Mouse (Mus musculus) ES-E14 (cell line): Measurements from ENCODE around the gene Atg5. TPM values are rescaled to one million over a fixed set of nuclear protein-coding genes. Genes with fewer than 3 reads are reported as not detected.

Experiments
- DNase-seq: peaks from one replicate; pipeline ENCODE4 v3.0.0-alpha.2; 2013; ENCODE audit warnings: low read depth, low spot score
- H3K27ac ChIP-seq: 2 replicates; pipeline ENCODE4 v1.5.1; 2012; ENCODE audit warnings: low read depth, mild to moderate bottlenecking, low read length, moderate library complexity, mixed read lengths; ENCODE audit not compliant: poor library complexity, insufficient read depth, severe bottlenecking
- H3K36me3 ChIP-seq: 2 replicates; pipeline ENCODE4 v1.6.1; 2012; ENCODE audit warnings: mild to moderate bottlenecking, low read length, moderate library complexity, mixed read lengths; ENCODE audit not compliant: control insufficient read depth, poor library complexity, insufficient read depth, severe bottlenecking
- H3K4me1 ChIP-seq, 2 experiments: fragments of 150-350 bp in 1 of 2; sonication (generic) in 1 of 2; 2 replicates each; pipeline ENCODE4 v1.6.1; 2012; ENCODE audit warnings: low read length in 2 of 2, mild to moderate bottlenecking in 1 of 2, mixed read lengths in 1 of 2; ENCODE audit not compliant: control insufficient read depth in 2 of 2, insufficient read depth in 2 of 2, poor library complexity in 1 of 2
- H3K4me3 ChIP-seq, 2 experiments: fragments of 150-350 bp in 1 of 2; sonication (generic) in 1 of 2; 2 replicates each; pipeline ENCODE4 v1.5.1; 2012; ENCODE audit warnings: low read length in 2 of 2, low read depth in 1 of 2, mild to moderate bottlenecking in 1 of 2, mixed read lengths in 1 of 2; ENCODE audit not compliant: insufficient read depth in 1 of 2, poor library complexity in 1 of 2, severe bottlenecking in 1 of 2
- H3K9ac ChIP-seq: 2 replicates; pipeline ENCODE4 v1.6.1; 2012; ENCODE audit warnings: low read depth, mild to moderate bottlenecking, low read length, mixed read lengths; ENCODE audit not compliant: poor library complexity, insufficient read depth, severe bottlenecking
- H3K9me3 ChIP-seq: fragments of 150-350 bp; sonication (generic); 2 replicates; pipeline ENCODE4 v1.6.1; 2012; ENCODE audit warnings: low read depth, mild to moderate bottlenecking, low read length; ENCODE audit not compliant: control insufficient read depth, insufficient read depth
- CHD2 ChIP-seq: IDR thresholded peaks from 2 replicates; pipeline ENCODE4 v1.6.1; 2014; ENCODE audit warnings: mild to moderate bottlenecking, low read depth, low read length, inconsistent platforms
- HCFC1 ChIP-seq: IDR thresholded peaks from 2 replicates; pipeline ENCODE4 v1.6.1; 2012; ENCODE audit warnings: low read length, inconsistent platforms, borderline replicate concordance; ENCODE audit not compliant: insufficient read depth
- MAFK ChIP-seq: IDR thresholded peaks from 2 replicates; pipeline ENCODE4 v1.6.1; 2014; ENCODE audit warnings: mild to moderate bottlenecking, low read depth, low read length, inconsistent platforms; ENCODE audit not compliant: insufficient read depth
- ZC3H11A ChIP-seq: IDR thresholded peaks from 2 replicates; pipeline ENCODE4 v1.6.1; 2012; ENCODE audit warnings: low read depth, mild to moderate bottlenecking, inconsistent platforms, low read length, borderline replicate concordance
- ZNF384 ChIP-seq: IDR thresholded peaks from 2 replicates; pipeline ENCODE4 v1.6.1; 2012; ENCODE audit warnings: low read depth, low read length, inconsistent platforms
- in situ Hi-C, 2 experiments: fragments of 600-800 bp; cut with MboI; formaldehyde crosslinking; loops; one replicate each; pipeline ENCODE4 v1.15.1; 2025; ENCODE audit warnings: low sequenced_read_pairs in 2 of 2, inconsistent platforms in 1 of 2; ENCODE audit not compliant: unreplicated experiment in 2 of 2
- total RNA-seq: library from RNA; depleted of rRNA; stranded (reverse); fragments of 300-350 nt; gene quantifications from 2 replicates; pipeline ENCODE4 v1.2.3, GENCODE M21; 2012

The Atg5 gene
- total RNA-seq, 1 experiment: 22.5 TPM

DNA sequence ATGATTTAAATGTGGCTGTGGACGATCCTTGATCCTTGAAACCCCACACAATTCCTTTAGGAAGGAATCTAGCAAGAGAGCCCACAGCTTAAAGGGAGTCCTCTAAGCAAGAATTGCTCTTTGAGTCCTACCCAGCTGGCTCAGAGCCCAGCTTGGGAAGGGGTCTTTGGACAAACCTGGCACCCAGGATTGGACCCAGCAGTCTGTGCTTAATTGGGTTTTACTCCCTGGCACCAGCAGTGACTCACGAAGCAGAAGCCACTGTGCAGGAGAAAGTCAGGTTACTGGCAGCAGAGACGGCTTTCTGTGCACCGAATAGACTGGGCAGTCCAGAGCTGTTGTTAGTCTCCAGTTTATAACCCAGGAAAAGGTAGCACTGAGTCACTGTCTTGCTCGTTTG lies 117.1 kb downstream of the Atg5 start:
- Histone ChIP-seq H3K36me3 (no peaks in the 10 kb centered on the region), H3K9me3 (no peaks in the 10 kb centered on the region), H3K4me1 (peaks cover 15% of the 10 kb centered on the region in 2 experiments), H3K27ac (no peak overlapping the region), H3K4me3 (no peak overlapping the region), H3K9ac (no peak overlapping the region)
- in situ Hi-C loops: no loop called here
- DNase-seq: no peak
- TF ChIP-seq ZNF384 (no peak), MAFK (no peak), HCFC1 (no peak), CHD2 (no peak), ZC3H11A (no peak)

- Histone ChIP-seq H3K27ac (no peak overlapping the region), H3K4me1 (peaks cover 18 to 26% of the 10 kb centered on the region in 2 experiments), H3K4me3 (no peak overlapping the region), H3K9me3 (no peaks in the 10 kb centered on the region), H3K36me3 (no peaks in the 10 kb centered on the region), H3K9ac (no peak overlapping the region; the same call in 1 of the 2 replicates)
- TF ChIP-seq HCFC1 (no peak), ZC3H11A (no peak), MAFK (no peak), ZNF384 (no peak), CHD2 (no peak)
- no peak for DNase-seq
- in situ Hi-C loops: no loop called here
Observed at GRCm38 (mm10) chr10:44388706-44389233, 120.6 kb downstream of the Atg5 start.

- Histone ChIP-seq H3K9ac (no peak overlapping the region), H3K4me1 (peaks cover 26% of the 10 kb centered on the region in 2 experiments), H3K36me3 (no peaks in the 10 kb centered on the region), H3K4me3 (peak overlapping the region in 1 of 2 experiments; percentile 62; a peak in 2 of 4 replicates), H3K9me3 (no peaks in the 10 kb centered on the region), H3K27ac (peak overlapping the region; percentile 80; the same call in 1 of the 2 replicates)
- no peak for TF ChIP-seq ZC3H11A
- TF ChIP-seq MAFK: no peak
- TF ChIP-seq CHD2: no peak
- TF ChIP-seq HCFC1: no peak
- TF ChIP-seq ZNF384: no peak
- in situ Hi-C loops: no loop called here
- DNase-seq: peak; percentile 49
Observed at GRCm38 (mm10) chr10:44390286-44390685, 122.1 kb downstream of the Atg5 start.

- peak overlapping the region; percentile 95 for H3K27ac ChIP-seq
- in situ Hi-C loops: no loop called here
- DNase-seq: peak; percentile 82
Observed at GRCm38 (mm10) chr10:44391509-44392290, 123.5 kb downstream of the Atg5 start.

More at GRCm38 (mm10) chr10:44391509-44392290, 123.5 kb downstream of the Atg5 start:
- Histone ChIP-seq H3K4me1 (peaks cover 26% of the 10 kb centered on the region in 2 experiments), H3K9me3 (no peaks in the 10 kb centered on the region), H3K9ac (0 out of 2 replicates have a peak overlapping the region, but pooled peaks have one; percentile 14), H3K4me3 (no peak overlapping the region), H3K36me3 (no peaks in the 10 kb centered on the region)
- TF ChIP-seq ZC3H11A (no peak), HCFC1 (no peak), CHD2 (no peak), MAFK (no peak), ZNF384 (no peak)
